Mouse (Mus musculus): ENCODE measurements around the gene Tmem39a.

Tmem39a gene

DNA sequence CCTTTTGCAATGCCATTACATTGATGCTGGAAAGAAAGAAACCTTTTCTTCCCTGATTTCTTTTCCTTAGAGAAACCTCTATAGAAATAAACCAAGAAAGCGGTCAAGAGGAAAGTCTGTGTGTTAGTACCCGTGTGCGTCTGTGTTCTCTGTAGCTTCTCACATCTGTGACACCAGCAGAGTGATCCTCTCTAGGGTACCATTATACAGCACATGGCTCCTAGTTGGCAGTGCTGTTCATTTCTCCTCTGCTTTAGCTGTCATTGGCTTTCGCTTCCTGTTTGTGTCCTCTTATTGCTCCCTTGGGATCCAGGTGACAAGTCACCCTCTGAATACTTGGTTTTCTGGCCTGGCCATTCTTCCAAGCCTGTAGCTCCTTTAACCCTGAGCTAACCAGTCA lies 29.1 kb downstream of the Tmem39a start:
- DNase-seq (ENCODE audit: low read depth, low spot score), result no peak

DNA sequence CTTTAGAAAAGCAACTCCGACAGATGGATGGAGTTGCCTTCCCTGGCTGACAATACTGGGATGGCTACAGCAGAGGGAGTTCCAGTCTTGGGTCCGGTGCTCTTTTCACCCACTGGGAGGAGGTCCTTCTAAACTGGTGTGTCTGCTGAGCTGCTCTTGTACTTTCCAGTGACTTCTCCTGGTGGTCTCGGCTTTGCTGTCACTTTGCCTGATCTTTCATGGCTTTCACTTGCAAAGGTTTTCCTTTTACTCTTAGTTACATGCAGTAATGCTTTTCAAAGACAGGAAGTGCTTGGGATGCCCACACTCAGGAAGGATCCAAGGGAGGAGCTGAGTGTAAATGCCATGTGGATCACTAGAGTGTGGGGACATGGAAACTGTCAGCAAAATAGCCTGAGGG lies 33.0 kb downstream of the Tmem39a start:
- peak; percentile 68 for DNase-seq (ENCODE audit: low read depth, low spot score)

DNA sequence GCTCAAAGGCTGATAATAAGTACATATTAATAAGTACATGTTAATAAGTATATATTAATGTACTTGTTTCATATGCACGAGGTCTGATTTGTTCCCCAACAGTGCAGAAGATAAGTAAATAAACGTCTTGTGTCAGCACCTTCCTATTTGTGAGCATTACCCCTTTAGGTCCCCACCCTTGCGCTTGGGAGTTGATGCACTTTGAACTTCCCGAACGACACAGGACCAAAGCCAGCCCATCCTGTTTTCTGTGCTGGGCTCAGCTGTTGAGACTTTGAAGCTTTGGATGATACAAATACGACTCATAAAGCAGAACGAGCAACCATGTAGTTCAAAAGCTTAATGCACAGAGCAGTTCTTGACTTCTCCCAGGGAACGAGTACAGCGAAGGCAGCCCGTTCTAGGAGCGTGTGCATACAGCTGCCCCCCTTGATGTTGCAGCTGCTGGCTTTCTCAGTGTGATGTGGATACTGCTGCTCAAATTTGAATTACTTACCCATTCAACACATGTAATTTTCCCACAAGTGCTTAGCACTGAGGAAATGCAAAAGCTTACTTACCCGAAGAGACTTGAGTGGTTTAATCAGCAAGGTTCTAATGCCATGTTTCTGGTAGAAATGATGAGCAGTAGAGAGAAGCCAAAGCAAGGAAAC lies 33.7 kb downstream of the Tmem39a start:
- DNase-seq (ENCODE audit: low read depth, low spot score), result peak; percentile 23

DNA sequence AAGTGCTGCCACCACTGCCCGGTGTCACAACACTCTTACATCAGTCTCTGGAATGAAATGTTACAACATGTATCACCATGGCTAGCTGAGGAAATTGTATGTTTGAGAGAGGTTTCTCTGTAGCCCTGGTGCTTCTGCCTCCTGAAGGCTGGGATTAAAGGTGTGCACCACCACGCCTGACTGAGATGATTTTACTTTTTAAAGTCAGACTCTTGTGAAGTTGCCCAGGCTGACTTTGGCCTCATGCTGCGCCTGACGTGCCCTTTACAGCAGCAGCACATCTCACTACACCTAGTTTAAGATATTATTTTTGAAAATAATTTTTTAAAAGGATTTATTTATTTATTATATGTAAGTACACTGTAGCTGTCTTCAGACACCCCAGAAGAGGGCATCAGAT lies 34.4 kb downstream of the Tmem39a start:
- no peak for DNase-seq (ENCODE audit: low read depth, low spot score)

DNA sequence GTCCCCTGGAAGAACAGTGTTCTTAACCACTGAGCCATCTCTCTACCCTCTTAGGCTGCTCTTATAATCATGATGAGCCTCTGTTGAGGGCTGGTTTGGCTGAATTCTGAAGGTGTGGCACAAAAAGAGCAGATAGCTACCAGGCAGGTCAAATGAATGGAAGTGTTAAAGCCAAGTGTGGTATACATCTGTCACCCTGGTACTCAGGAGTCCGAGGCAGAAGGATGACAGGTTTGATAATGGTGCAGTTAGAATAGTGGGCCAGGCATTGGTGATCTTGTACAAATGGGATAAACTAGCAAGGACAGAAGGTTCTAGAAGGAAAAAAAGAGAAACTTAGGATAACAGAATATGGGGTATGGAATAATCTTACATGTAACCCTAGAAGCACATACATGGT lies 35.9 kb downstream of the Tmem39a start:
- DNase-seq (ENCODE audit: low read depth, low spot score), result no peak

DNA sequence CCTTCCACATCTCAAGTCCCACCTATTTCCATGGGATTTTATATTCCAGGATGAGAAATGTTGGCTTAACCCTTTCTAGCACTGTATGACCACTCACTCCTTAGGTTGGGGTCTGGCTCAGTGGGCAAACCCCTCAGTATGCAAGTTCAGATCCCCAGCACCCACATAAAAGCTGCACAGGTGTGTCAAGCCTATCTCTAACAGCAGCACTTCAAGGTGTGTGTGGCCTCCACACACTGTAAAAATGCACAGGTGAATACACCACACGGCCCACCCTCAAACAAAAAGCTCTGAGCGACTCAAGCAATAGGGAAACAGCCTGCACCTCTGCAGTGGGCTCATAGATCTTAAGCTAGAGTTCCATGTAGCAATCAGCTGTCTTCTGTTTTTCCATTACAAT lies 37.6 kb downstream of the Tmem39a start:
- no peak for DNase-seq (ENCODE audit: low read depth, low spot score)

DNA sequence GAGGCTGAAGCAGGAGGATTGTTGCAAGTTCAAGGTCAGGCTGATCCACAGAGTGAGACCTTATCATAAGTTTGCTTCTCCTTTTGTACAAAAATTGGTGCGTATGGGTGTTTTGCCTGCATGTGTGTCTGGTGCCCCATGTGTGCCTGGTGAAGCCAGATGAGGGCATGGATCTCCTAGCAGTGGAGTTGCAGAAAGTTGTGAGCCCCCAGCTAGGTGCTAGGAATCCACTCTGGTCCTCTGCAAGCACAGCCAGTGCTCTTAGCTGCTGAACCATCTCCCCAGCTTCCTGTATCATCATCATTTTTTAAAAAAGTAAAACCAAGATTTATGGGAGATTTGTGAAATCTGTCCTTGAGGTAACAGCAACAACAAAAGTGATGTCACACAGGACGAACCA lies 38.2 kb downstream of the Tmem39a start:
- DNase-seq (ENCODE audit: low read depth, low spot score), result no peak

DNA sequence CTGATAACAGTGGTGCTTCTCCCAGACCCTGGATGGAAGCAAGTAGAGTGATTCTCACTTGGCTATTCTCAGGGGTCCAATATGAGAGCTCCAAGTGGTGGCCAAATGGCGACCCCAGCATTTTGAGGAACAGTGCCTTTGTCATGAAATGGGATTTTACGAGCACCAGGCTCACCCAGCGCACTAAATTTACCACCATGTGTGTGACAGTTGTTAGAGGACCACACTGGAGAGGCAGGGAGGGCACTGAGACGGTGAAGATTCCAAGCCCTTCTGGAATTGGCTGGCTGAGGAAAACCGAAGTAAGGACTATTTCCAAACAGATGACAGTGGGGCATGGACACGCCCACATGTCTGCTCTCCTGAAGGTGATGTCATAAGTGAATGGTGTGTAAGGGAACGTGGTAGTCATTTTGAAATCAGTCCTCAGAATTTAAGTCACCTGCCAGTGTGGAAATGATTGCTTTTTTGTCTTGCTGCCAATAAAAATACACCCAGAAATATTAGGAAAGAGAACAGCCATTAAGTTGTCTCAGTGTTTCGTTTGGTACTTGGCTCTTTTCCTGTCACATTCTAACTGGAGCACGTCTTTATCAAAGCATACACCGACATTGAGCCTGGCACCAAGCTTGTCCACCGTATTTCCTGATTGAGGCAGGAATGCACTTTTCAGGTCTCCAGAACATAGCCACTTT lies 40.6 kb downstream of the Tmem39a start:
- no peak for DNase-seq (ENCODE audit: low read depth, low spot score)

DNA sequence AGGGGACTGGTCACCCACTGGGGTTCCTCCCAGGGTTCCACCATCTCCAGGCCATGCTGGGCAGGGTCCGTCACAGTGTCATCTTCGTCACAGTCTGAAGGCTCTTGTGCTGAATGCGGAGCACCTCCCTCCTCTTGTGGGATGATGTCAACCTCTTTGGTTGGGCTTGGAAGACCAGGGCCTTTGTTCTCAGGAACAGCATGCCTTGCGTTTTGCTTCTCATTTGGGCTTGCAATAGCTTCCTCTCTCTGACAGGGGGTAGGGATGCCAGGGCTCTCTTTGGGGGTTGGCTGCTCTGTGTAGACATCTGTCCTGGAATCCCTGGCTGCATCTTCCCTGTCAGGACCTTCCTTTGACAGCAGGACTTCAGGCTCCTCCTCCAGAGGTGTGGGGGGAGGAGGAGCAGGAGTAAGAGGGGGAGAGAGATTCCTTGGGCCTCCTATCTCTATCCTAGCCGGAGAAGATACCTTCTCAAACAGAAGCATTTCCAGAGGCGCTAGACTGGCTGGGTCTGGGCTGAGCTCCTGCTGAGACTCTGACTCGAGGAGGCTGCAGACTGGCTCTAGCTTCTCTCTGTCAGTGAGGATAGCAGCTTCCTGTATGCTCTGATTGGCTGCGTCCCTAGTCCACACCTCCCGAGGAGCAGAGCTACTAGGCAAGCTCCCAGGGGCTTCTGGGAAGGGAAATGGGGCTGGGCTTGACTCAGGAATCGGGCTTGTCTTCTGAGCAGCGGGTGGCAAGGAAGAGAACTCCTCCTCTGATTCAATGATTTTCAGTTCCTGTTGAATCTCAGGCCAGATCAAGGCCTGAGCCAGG lies 44.7 kb downstream of the Tmem39a start:
- DNase-seq (ENCODE audit: low read depth, low spot score), result peak; percentile 92

DNA sequence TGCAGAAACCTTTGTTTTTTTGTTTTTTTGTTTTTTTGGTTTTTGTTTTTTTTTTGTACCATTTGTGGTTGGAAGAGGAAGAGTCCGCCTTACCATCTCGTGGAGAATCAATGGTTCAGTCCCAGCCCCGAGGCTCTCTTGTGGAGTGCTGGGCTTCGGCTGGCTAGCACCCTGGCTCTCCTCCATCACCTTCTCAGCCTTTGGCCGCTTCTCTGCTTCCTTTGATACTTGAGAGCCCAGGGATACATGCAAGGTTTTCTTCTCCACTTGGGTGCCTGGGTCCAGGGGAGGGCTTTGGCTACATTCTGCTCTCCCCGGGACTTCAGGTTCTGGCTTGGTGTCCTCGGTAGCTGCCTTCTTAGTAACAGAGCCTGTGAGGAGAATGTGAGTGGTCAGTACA lies 48.0 kb downstream of the Tmem39a start:
- DNase-seq (ENCODE audit: low read depth, low spot score), result no peak

DNA sequence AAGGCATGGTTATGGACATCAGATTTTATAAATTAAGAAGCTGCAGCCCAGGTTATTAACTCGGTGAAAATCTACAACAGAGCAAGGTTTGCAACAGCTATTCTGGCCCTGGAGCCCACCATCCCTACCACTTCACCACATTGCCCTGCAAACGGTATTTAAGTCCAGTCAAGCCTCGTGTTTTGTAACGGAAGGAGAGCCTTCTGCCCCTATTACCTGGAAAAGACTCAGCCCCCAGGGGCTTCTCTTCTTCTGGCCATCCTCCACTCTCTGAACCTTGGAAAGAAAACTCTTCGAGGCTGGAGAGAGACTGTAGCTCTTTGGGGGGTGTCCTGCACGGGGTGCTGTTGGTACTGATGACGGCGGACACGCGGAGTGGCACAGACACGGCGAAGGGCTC lies 50.2 kb downstream of the Tmem39a start:
- no peak for DNase-seq (ENCODE audit: low read depth, low spot score)

DNA sequence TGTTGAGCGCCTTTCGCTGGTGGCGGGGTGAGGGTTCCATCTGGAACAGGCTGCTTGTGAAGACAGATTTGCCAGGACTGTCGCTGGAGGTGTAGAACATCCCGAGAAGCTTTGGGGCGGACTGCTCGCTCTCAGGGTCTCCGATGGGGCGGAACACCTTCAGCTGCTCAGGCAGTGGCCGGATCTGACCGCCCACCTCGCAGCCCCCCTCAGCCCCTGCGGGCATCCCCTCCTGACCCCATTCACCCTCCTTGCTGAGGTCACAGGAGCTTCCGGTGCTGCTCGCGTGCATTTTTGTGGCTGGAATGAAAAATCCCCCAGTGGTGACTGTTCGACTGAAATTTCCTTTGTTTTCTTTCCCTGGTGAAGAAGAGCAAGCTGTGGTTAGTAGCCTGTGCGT lies 50.6 kb downstream of the Tmem39a start:
- DNase-seq (ENCODE audit: low read depth, low spot score), result peak; percentile 36

DNA sequence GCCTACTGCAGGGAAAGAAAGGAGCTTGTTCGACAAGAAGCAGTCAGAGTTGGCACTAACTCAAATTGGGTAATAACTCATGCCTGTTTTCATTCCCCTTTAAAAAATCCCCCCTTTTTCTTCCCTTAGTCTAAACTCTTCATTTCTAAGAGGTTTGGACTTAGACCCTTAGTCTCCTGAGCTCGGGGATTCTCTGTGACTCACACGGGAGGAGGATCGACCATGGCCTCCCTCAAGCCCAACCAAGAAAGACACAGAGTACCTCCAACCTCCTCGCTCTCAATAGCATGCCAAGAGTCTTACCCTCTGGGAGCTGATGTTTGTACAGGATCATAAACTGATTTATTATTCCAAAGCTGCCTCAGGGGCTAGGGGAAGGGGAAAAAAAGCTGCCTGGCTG lies 54.1 kb downstream of the Tmem39a start:
- DNase-seq (ENCODE audit: low read depth, low spot score), result no peak

DNA sequence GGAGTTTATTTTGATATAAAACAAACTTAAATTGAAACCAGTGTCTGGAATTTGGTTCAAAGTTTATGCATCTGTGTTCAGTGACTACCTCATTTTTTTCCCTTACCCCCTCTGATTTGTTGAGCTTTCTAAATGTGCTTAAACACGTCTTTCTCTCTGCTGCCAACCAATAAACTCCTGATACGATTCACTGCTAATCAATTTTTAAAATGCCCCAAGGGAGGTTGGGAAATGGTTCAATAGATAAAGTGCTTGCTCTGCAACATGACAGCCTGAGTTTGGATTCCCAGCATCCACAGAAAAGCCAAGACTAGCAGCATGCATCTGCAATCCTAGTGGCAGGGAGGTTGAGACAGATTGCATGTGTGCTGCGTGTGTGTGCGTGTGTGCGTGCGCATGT lies 55.1 kb downstream of the Tmem39a start:
- DNase-seq (ENCODE audit: low read depth, low spot score), result no peak

DNA sequence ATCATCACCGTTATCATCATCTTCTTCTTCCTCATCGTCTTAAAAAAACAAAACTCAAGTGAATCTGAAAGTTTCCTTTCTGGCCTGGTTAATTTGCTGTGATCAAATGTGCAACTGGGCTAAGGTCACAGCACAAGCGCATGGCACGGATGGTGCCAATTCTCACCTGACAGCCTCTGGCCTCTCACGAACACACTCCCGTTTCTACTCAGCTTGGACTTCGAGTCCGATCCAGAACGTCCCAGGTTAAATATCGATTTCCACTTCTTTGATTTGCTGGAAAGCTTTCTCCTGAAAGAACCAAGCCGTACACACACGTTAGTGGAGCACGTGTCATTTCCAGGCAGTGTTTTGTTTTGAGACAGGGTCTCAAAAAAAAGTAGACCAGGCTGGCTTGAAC lies 59.5 kb downstream of the Tmem39a start:
- DNase-seq (ENCODE audit: low read depth, low spot score), result no peak

DNA sequence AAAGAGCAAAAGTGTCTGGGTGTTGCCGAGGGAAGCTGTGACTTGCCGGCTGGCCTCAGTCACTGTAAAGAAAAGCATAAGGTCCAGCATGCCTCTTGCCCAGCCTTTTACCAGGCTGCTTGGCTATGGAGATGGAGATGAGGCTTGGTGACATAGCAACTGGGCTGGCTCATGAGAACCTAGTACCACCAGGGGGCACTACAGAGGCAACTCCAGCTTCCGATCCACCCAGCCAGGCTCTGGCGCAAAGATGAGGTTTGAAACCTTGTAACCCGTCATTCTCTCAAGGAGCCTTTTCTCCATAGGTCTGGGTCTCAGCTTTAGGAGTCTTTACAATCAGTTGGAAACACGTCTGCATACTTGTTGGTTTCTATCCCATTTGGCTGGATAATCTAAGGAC lies 60.6 kb downstream of the Tmem39a start:
- DNase-seq (ENCODE audit: low read depth, low spot score), result peak; percentile 86

DNA sequence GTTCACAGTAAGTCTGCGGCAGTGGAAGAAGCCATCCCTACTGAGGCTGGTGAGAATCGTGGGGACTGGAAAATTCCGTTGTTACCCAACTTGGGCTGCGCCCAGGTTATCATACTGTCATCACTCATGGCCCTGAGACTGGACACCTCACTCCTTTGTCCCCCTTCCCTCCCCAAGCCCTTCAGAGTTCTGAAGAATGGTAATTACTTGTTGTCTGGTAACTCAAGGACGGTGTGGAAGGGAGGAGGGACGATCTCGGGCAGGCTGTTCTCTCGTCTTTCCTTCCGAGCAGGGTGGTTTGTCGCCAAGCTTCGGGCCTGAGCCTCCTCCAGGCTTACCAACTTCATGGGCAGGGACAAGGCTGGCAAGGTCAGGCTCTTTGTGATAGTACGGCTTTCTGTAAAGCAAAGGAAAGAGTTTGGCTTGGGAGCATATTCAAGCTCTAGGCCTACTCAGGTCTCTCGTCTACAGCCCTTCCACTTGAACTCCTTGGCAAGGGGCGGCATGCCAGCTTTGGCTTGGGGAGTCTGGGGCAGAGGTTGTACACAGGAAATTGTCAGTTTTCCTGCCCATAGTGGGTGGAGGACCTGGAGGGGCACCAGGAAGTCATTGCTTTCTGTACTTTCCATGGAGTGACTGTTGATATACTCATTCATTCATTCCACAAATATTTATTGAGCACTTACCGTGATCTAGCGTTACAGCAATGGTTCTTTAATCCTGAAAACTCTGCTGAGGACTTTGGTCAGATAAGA lies 62.4 kb downstream of the Tmem39a start:
- DNase-seq (ENCODE audit: low read depth, low spot score), result no peak

DNA sequence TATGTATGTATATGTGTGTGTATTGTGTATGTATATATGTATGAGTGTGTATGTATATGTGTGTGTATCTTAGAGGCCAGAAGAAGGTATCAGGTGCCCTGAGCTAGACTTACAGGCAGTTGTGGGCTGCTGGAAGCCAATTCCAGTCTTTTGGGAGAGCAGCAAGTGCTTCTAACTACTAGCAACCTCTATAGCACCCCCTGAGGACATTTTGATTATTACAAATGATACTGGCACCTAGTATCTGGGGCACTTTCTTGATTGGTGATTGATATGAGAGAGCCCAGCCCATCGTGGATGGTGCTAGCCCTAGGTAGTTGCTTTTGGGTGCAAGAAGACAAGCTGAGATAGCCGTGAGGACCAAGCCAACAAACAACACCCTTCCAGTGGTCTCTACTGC lies 63.8 kb downstream of the Tmem39a start:
- DNase-seq (ENCODE audit: low read depth, low spot score), result peak; percentile 23

DNA sequence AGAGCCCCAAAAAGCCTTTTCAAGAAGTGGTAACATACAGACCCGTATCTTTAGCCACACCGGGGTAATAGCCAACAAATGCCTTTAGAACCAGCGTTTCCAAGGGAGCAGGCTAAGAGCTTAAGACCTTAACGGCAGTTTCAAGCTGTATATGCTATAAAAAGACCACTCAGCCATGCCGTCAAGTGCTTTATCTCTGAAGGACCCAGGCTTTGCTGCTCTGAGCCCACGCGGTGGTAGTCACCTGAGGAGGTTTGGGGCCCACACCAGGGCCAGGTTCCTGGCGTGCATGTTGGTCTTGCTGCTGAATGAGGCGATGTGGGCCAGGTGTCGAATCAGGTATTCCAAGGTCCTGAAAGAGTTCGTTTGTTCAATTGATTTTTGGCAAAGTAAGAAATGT lies 65.8 kb downstream of the Tmem39a start:
- no peak for DNase-seq (ENCODE audit: low read depth, low spot score)

DNA sequence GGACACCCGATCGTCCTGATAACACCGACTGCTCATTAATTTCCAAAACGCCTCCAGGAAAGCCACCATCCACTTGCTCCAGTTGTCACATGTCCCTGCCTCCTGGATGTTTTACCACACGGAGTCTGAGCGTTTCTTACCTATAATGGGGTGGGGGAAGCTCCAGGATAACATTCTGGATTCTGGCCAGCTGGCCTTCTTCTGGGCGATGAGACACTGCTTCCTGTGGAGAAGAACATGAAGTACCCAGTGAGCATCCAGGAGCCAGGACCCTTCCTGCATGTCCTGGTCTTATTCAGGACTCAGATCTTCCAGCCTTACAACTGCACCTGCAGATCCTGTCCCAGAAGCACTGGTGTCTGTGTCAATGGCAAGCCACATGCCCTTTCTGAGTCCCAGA lies 66.9 kb downstream of the Tmem39a start:
- DNase-seq (ENCODE audit: low read depth, low spot score), result no peak

DNA sequence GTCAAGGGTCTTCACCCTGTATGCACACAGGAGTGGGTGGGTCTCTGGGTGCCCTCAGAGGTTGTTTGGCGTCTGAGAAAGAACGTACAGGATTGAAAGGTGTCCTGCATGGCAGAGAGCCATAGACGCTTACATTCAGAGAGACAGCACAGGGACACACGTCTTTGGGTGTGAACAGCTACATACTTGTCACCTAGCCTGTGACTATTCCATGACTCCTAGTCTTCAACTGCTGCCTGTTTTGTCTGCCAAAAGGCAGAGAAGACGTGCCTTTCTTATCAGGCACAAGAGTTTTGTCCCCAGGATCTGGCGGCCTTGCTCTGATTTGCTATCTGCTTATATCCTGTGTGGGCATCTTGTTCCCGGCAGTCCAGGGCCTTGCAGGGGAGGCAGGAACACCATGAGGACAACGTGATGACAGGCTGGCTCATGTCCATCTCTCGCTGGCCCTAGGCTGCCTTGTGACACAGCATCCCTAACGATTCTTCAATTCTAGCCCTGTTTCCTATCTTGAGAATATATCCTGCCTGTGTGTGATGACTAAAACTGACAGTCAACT lies 67.4 kb downstream of the Tmem39a start:
- DNase-seq (ENCODE audit: low read depth, low spot score), result no peak

DNA sequence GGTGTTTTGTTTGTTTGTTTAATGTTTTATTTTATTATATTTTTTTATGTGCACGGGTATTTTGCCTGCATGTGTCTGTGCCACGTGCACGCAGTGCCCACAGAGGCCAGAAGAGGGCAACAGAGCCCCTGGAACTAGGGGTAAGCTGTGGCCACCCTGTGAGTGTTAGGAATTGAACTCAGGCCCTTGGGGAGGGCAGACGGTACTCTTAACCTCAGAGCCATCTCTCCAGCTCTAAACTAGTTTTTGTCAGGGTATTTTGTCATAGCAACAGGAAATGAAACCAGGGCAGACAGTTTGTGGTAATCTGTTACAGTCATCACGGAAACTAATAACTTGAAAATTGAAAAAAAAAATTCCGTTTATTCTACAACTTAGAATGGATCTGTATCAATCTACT lies 73.6 kb downstream of the Tmem39a start:
- peak; percentile 57 for DNase-seq (ENCODE audit: low read depth, low spot score)
